ENCODE assay signal across 9 mouse cellular contexts in the genomic region with DNA sequence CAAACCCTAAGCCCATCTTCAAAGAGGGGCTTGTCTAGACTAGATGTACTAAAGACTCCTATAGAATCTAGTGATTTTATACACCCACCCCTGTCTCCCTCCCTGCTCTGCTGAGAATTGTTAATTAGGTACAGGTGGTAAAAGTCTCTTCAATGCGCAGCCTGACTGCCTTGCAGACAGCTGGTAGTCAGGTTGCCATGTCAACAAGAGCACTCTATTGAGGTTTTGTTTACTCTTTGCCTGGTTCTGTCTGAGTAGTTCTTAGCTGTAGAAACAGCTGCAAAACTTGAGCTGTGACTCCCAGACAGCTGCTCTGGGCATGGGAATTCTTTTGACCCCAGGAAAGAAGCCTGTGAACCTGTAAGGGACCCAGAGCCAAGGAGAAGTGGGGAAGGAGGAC.
DNase-seq lines count a peak whose midpoint lies in the region; ATAC-seq and TF ChIP-seq lines count a peak whose summit lies in the region.
"Had no signal": no experiment of that assay in that cellular context is flagged by ENCODE, and none has a peak within 500 bp of the region (broad histone marks: within the 10 kb centered on the region; RNA-seq: fewer than 3 reads in every experiment).

No protein-coding gene starts in this region.

- peak; percentile 73 for DNase-seq in kidney, postnatal 0 days (ENCODE audit: low spot score)
- DNase-seq in kidney, postnatal 36 days: no peak
- DNase-seq in embryonic facial prominence, embryonic 14.5 days (ENCODE audit: low spot score): peak; percentile 88
- DNase-seq in layer of hippocampus, postnatal 36 days: peak; percentile 5 to 6
- no peak for DNase-seq in cerebellum, postnatal 14 days
- DNase-seq in ovary, adult 18-20 months (ENCODE audit: low spot score): no peak
- DNase-seq: cerebellum, adult 11-12 months had no signal

- no peaks in the 10 kb centered on the region for H3K4me1 ChIP-seq in kidney, postnatal 0 days (replicated peaks; ENCODE audit: insufficient read depth, low read length)
- peaks cover 7% of the 10 kb centered on the region; the same call in 1 of the 2 replicates for H3K4me1 ChIP-seq in embryonic facial prominence, embryonic 14.5 days (ENCODE audit: control insufficient read depth, insufficient read depth, low read length)
- peaks cover 9% of the 10 kb centered on the region; the same call in 1 of the 2 replicates for H3K4me1 ChIP-seq in neural tube, embryonic 14.5 days (ENCODE audit: control insufficient read depth, insufficient read depth, low read length)

- no peaks in the 10 kb centered on the region for H3K27me3 ChIP-seq in kidney, postnatal 0 days (ENCODE audit: insufficient read depth, low read length)
- no peaks in the 10 kb centered on the region for H3K27me3 ChIP-seq in embryonic facial prominence, embryonic 14.5 days (replicated peaks; ENCODE audit: control insufficient read depth, insufficient read depth, low read length)
- no peaks in the 10 kb centered on the region for H3K27me3 ChIP-seq in neural tube, embryonic 14.5 days (ENCODE audit: control insufficient read depth, insufficient read depth, low read length)

- WGBS in kidney, postnatal 0 days: 5% methylated on average over 1 of the region's 1 CpGs
- WGBS in embryonic facial prominence, embryonic 14.5 days: 0% methylated on average over 1 of the region's 1 CpGs
- 4% methylated on average over 1 of the region's 1 CpGs for WGBS in neural tube, embryonic 14.5 days

- no peak for TF ChIP-seq CTCF in kidney, postnatal 0 days (IDR thresholded peaks at IDR 0.05; ENCODE audit: low read depth)

- no peak overlapping the region for H3K4me3 ChIP-seq in kidney, postnatal 0 days (replicated peaks; ENCODE audit: low read depth, low read length)
- no peak overlapping the region for H3K4me3 ChIP-seq in embryonic facial prominence, embryonic 14.5 days (ENCODE audit: low read depth, low read length)
- no peak overlapping the region for H3K4me3 ChIP-seq in neural tube, embryonic 14.5 days (ENCODE audit: low read depth, low read length)

- no peak overlapping the region for H3K4me2 ChIP-seq in kidney, postnatal 0 days (ENCODE audit: low read length)
- H3K4me2 ChIP-seq in embryonic facial prominence, embryonic 14.5 days (ENCODE audit: low read depth, low read length): no peak overlapping the region
- H3K4me2 ChIP-seq in neural tube, embryonic 14.5 days (ENCODE audit: low read depth, low read length): no peak overlapping the region

- H3K27ac ChIP-seq in kidney, postnatal 0 days: no peak overlapping the region
- H3K27ac ChIP-seq in embryonic facial prominence, embryonic 14.5 days (replicated peaks; ENCODE audit: low read depth, low read length): peak overlapping the region; percentile 48
- peak overlapping the region; percentile 18; the same call in 1 of the 2 replicates for H3K27ac ChIP-seq in neural tube, embryonic 14.5 days (ENCODE audit: low read depth, low read length)

- no peaks in the 10 kb centered on the region for H3K9me3 ChIP-seq in kidney, postnatal 0 days (replicated peaks; ENCODE audit: low read length)
- H3K9me3 ChIP-seq in embryonic facial prominence, embryonic 14.5 days (ENCODE audit: control insufficient read depth, low read length): no peaks in the 10 kb centered on the region
- no peaks in the 10 kb centered on the region for H3K9me3 ChIP-seq in neural tube, embryonic 14.5 days (ENCODE audit: control insufficient read depth, low read length)

- no peaks in the 10 kb centered on the region for H3K36me3 ChIP-seq in kidney, postnatal 0 days (ENCODE audit: insufficient read depth, low read length)
- no peaks in the 10 kb centered on the region for H3K36me3 ChIP-seq in embryonic facial prominence, embryonic 14.5 days (ENCODE audit: control insufficient read depth, insufficient read depth, low read length)
- no peaks in the 10 kb centered on the region for H3K36me3 ChIP-seq in neural tube, embryonic 14.5 days (ENCODE audit: control insufficient read depth, insufficient read depth, low read length)

- no peak overlapping the region for H3K9ac ChIP-seq in kidney, postnatal 0 days (ENCODE audit: low read depth, low read length)
- H3K9ac ChIP-seq in embryonic facial prominence, embryonic 14.5 days (ENCODE audit: low read depth, low read length): no peak overlapping the region
- no peak overlapping the region for H3K9ac ChIP-seq in neural tube, embryonic 14.5 days (replicated peaks; ENCODE audit: low read depth, low read length)

- peak; percentile 94 for ATAC-seq in kidney, postnatal 0 days (replicated peaks; ENCODE audit: low FRiP score, low read depth)
- ATAC-seq in embryonic facial prominence, embryonic 14.5 days (ENCODE audit: low read depth): peak; percentile 96
- ATAC-seq in neural tube, embryonic 14.5 days (ENCODE audit: low read depth): peak; percentile 97
- no peak for ATAC-seq in activated CD4-positive, CD25-positive, alpha-beta regulatory T cell, adult 4 months

Comparison
In these comparisons a context has a peak if more than half of its experiments do, and no peak if none do; other contexts are left out.
1. DNase-seq: peak in kidney, postnatal 0 days (single experiment), embryonic facial prominence, embryonic 14.5 days (single experiment) and layer of hippocampus, postnatal 36 days (2 of 2); none in kidney, postnatal 36 days (0 of 2), cerebellum, postnatal 14 days (0 of 2) and ovary, adult 18-20 months (single experiment).